Mouse (Mus musculus) forebrain, embryonic 10.5 days (tissue): ENCODE results near the gene Dnase1l3. TPM values are rescaled to one million over a fixed set of nuclear protein-coding genes. Genes with fewer than 3 reads are reported as not detected.

Experiments
- DNase-seq: peaks from one replicate; pipeline ENCODE4 v3.0.0-alpha.2; 2017; ENCODE audit warnings: low spot score; ENCODE audit errors: extremely low spot score
- H3K27ac ChIP-seq: fragments of 300-500 bp; sonication (generic); 2 replicates; pipeline ENCODE4 v1.5.1; 2016; ENCODE audit warnings: mild to moderate bottlenecking
- H3K27me3 ChIP-seq: fragments of 300-500 bp; sonication (generic); 2 replicates; pipeline ENCODE4 v1.6.1; 2016; ENCODE audit warnings: mild to moderate bottlenecking; ENCODE audit not compliant: poor library complexity, severe bottlenecking
- H3K36me3 ChIP-seq: fragments of 300-500 bp; sonication (generic); replicated peaks from 2 replicates; pipeline ENCODE4 v1.6.1; 2016; ENCODE audit warnings: mild to moderate bottlenecking, moderate library complexity
- H3K4me1 ChIP-seq: fragments of 300-500 bp; sonication (generic); 2 replicates; pipeline ENCODE4 v1.6.1; 2016
- H3K4me3 ChIP-seq: fragments of 300-500 bp; sonication (generic); 2 replicates; pipeline ENCODE4 v1.5.1; 2016; ENCODE audit warnings: mild to moderate bottlenecking, moderate library complexity
- H3K9me3 ChIP-seq: fragments of 300-500 bp; sonication (generic); 2 replicates; pipeline ENCODE4 v1.6.1; 2016; ENCODE audit warnings: mild to moderate bottlenecking, moderate library complexity
- WGBS: fragments of 180-500 bp; shearing (Covaris S2); methylation state at CpG from one replicate; pipeline ENCODE4 v1.1.7; 2016; 5-methylcytosine and 5-hydroxymethylcytosine counted together
- polyA plus RNA-seq: library from polyadenylated mRNA; unstranded; fragments of >200 nt; fragmentation: Nextera tagmentation; extraction: Ambion mirVana; gene quantifications from 2 replicates; pipeline ENCODE4 v1.2.1, GENCODE M21; 2016

Gene Dnase1l3
- polyA plus RNA-seq, 1 experiment from 2014 or later, result not detected

DNA sequence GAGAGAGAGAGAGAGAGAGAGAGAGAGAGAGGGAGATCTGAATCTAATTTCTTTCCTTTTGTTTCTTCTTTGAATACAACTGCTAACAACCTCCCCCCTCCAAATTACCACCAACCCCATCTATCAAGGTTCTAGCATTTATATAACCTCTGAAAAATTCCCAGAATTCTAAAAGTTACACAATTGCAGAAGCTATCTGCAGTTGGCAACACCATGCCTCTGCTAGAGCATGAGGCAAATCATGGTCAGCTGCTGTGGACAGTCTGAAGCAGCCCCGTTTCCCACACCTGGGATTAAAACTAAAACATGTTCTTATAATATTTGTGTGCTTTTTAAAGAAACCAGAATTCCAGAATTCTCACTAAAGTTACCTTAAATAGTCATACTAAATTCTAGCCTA is 35.4 kb upstream of the Dnase1l3 start:
- Histone ChIP-seq H3K27ac (no peak overlapping the region), H3K9me3 (no peaks in the 10 kb centered on the region), H3K4me3 (no peak overlapping the region), H3K4me1 (peaks cover 19% of the 10 kb centered on the region), H3K27me3 (no peaks in the 10 kb centered on the region), H3K36me3 (no peaks in the 10 kb centered on the region)
- 85% methylated on average over 1 of the region's 1 CpGs for WGBS
- DNase-seq, result no peak

DNA sequence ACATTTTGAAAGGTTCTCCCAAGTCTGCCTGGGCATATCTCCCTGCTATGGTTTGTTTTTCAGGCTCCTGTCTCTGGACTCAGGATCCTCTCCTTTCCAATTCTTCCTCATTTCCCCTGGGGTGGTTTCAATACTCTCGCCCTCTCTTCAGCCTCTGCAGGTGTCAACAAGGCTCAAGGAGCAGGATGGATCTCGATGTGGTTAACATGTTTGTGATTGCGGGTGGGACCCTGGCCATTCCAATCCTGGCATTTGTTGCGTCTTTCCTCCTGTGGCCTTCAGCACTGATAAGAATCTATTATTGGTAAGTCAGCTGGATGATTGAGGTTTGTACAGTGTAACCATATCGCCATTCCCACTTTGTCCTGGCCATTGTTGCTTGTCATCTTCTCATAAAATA is 33.7 kb upstream of the Dnase1l3 start:
- Histone ChIP-seq H3K27me3 (no peaks in the 10 kb centered on the region), H3K4me1 (peaks cover 25% of the 10 kb centered on the region), H3K36me3 (no peaks in the 10 kb centered on the region), H3K9me3 (no peaks in the 10 kb centered on the region), H3K4me3 (no peak overlapping the region), H3K27ac (no peak overlapping the region)
- no peak for DNase-seq
- 91% methylated on average over 5 of the region's 5 CpGs for WGBS

DNA sequence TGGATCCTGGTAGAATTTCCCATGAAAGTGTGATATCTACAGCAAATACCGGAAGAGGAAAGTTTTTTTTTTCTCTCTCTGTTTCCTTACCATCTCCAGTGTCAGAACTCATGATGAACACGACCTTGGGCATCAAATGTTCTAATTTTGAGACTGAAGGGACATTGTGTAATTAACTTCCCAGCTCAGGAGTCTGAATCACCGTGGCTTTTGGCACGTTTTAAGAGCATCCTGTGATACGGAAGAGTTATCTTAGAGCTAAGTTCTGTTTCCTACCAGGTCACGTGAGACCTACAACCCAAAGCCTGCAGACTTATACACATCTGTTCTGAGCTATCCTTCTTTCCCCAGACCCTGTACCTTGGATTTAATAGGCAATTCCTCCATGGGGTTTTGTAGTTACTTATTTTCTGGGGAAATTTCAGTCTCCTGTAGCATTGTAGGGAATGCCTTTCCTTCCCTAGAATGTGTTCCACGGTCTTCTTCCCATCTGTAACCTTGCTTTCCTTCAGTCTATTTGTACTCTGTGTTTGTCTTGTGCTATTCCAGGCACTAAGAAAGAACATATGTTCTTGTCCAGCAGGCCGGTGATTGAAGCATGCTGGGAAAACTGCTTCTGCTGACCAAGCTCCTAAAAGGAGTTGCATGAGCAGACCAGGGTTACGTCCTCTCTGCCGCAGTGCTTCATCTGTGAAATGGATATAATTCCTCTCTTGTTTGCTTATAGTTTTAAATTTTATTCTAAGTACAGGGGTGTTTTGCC is 32.6 kb upstream of the Dnase1l3 start:
- H3K36me3 ChIP-seq, result no peaks in the 10 kb centered on the region
- DNase-seq, result no peak
- H3K4me1 ChIP-seq, result peaks cover 18% of the 10 kb centered on the region
- H3K4me3 ChIP-seq, result no peak overlapping the region
- no peak overlapping the region for H3K27ac ChIP-seq
- H3K9me3 ChIP-seq, result no peaks in the 10 kb centered on the region
- H3K27me3 ChIP-seq, result no peaks in the 10 kb centered on the region
- WGBS, result 89% methylated on average over 10 of the region's 10 CpGs

DNA sequence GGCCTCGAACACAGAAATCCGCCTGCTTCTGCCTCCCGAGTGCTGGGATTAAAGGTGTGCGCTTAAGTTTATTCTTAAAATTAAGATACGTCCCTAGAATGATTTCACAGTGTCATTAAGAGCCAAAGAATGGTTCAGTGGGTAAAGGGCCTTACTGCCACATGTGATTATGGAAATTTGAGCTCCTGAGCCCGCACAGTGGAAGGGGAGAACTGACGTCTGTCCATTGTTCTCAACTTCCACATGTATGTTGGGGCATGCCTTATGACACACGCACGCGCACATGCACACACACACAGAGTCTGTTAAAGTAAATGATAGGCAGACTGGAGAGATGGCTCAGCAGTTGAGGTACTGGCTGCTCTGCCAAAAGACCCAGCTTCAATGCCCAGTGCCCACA is 30.6 kb upstream of the Dnase1l3 start:
- Histone ChIP-seq H3K4me3 (no peak overlapping the region), H3K9me3 (no peaks in the 10 kb centered on the region), H3K36me3 (no peaks in the 10 kb centered on the region), H3K27ac (no peak overlapping the region), H3K4me1 (peaks cover 6% of the 10 kb centered on the region; the same call in 1 of the 2 replicates), H3K27me3 (no peaks in the 10 kb centered on the region)
- no peak for DNase-seq
- 93% methylated on average over 10 of the region's 10 CpGs for WGBS

DNA sequence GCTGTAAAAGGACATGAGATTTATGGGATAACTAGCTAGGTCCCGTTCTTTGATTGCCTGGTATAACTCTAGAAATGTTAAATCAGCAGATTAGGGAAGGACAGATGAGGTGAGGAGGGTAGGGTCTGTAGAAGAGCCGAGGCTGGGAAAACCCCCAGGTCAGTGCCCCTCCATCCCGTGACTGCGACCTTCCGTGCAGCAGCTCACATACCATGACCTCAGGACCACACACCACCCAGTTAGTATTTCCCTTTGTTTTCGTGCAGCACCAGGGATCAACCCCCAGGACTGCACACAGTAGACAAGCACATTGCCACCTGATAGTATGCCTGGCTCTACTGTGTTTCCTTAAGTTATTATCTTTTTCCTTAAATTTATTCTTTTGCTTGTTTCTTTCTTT is 30.1 kb upstream of the Dnase1l3 start:
- no peaks in the 10 kb centered on the region for H3K27me3 ChIP-seq
- peaks cover 6% of the 10 kb centered on the region; the same call in 1 of the 2 replicates for H3K4me1 ChIP-seq
- 62% methylated on average over 6 of the region's 6 CpGs for WGBS

DNA sequence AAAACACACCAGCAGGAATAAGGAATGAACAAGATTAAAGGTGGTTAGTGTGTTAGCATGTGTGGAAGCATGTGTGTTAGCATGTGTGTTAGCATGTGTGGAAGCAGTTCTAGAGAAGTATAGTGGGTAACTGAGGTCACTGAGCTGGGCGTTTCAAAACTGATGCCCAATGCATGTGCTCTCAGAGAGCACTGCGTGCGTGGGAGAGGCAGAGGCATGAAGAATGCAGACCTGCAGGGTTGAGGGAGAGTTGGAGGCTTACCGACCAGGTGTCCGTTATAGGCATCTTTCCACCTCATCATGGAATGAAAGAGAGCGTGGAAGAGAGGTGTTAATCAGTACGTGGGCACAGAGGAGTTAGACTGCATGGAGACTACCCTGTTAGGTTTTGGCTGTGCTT is 26.2 kb upstream of the Dnase1l3 start:
- Histone ChIP-seq H3K27ac (no peak overlapping the region), H3K4me3 (no peak overlapping the region), H3K4me1 (peaks cover 6% of the 10 kb centered on the region; the same call in 1 of the 2 replicates), H3K9me3 (no peaks in the 10 kb centered on the region), H3K27me3 (no peaks in the 10 kb centered on the region), H3K36me3 (no peaks in the 10 kb centered on the region)
- WGBS, result 87% methylated on average over 7 of the region's 7 CpGs
- DNase-seq, result no peak

More for the DNA sequence above, 30.1 kb upstream of the Dnase1l3 start:
- DNase-seq, result no peak
- H3K9me3 ChIP-seq, result no peaks in the 10 kb centered on the region
- no peak overlapping the region for H3K4me3 ChIP-seq
- no peaks in the 10 kb centered on the region for H3K36me3 ChIP-seq
- H3K27ac ChIP-seq, result no peak overlapping the region

DNA sequence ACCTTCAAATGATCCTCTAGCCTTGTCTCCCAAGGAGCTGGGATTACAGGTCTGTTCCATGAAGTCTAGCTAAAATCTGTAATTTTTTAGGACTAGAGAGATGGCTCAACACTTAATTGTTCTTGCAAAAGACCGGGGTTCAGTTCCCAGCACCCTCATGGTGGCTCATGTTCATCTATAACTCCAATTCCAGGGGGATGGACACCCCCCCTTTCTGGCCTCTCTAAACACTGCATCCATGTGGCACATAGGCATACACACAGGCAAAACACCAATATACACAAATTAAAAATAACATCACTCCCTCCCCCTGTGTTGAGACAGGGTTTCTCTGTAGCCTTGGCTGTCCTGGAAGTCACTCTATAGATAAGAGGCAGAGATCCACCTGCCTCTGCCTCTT is 25.6 kb upstream of the Dnase1l3 start:
- Histone ChIP-seq H3K36me3 (no peaks in the 10 kb centered on the region), H3K27ac (no peak overlapping the region), H3K27me3 (no peaks in the 10 kb centered on the region), H3K9me3 (no peaks in the 10 kb centered on the region), H3K4me3 (no peak overlapping the region), H3K4me1 (peaks cover 6% of the 10 kb centered on the region; the same call in 1 of the 2 replicates)
- no peak for DNase-seq
- WGBS, result 93% methylated on average over 1 of the region's 1 CpGs

DNA sequence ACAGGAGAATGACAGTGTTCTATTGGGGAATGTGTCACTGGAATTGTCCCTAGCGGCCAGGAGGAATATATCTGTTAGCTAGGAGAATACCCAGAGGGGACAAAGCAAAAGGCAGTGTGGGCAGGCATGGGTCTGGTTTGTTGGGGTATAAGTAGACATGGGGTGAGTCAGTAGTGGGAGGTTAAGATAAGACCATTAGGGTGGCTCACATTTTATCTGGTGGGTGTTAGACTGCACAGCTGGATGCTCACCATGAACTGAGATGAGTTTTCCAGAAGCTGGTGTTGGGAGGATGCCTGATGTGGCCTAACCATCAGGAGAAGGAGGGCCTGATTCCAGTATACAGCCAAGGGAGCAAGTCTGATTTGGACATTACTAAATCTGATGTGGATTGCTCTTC is 22.6 kb upstream of the Dnase1l3 start:
- Histone ChIP-seq H3K36me3 (no peaks in the 10 kb centered on the region), H3K4me3 (no peak overlapping the region), H3K27ac (no peak overlapping the region), H3K27me3 (no peaks in the 10 kb centered on the region), H3K9me3 (no peaks in the 10 kb centered on the region), H3K4me1 (no peaks in the 10 kb centered on the region; the same call in 1 of the 2 replicates)
- DNase-seq, result no peak
- WGBS, result 79% methylated on average over 1 of the region's 1 CpGs

DNA sequence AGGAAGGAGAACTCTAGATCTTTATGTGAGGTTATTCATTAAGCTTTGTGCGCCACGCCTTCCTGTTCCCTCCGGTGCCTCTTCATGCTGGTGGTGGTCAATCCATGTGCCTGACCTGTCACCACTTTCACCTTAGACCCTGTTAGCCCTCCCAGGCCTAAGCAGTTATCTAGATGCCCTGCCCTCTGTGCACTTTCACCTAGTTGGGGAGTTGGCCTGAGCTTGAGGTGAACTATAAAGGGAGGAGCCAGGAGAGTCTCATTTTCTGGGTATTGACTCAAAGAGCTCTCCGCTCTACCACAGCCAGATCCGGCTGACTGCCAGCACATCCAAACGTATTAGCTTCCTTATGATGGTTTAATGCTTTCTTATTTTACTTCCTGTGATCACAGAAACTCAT is 21.9 kb upstream of the Dnase1l3 start:
- H3K27me3 ChIP-seq, result no peaks in the 10 kb centered on the region
- H3K27ac ChIP-seq, result no peak overlapping the region
- no peak for DNase-seq
- 94% methylated on average over 6 of the region's 6 CpGs for WGBS
- no peaks in the 10 kb centered on the region for H3K9me3 ChIP-seq
- no peak overlapping the region for H3K4me3 ChIP-seq
- H3K36me3 ChIP-seq, result no peaks in the 10 kb centered on the region
- no peaks in the 10 kb centered on the region; the same call in 1 of the 2 replicates for H3K4me1 ChIP-seq

DNA sequence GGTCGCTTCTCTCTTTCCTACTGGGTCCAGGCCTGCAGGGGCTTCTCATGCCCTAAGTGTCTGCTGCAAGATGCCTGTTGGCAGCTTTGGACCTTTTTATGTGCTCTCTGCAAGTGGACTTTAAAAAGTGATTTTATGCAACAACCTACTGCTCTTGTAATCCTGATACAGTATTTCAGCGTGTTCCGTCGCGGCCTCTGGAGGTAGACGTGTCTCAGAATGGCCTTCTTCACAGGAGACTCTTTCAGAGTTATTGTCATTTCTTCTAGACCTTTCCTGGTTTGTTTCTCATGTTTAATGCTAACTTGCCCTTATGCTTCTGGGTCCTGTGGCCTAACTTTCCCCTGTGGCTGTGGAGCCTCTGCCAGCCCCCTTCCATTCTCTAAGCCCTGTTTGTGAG is 21.4 kb upstream of the Dnase1l3 start:
- H3K27ac ChIP-seq, result no peak overlapping the region
- no peaks in the 10 kb centered on the region for H3K27me3 ChIP-seq
- H3K4me3 ChIP-seq, result no peak overlapping the region
- H3K9me3 ChIP-seq, result no peaks in the 10 kb centered on the region
- H3K36me3 ChIP-seq, result no peaks in the 10 kb centered on the region
- WGBS, result 92% methylated on average over 6 of the region's 6 CpGs
- H3K4me1 ChIP-seq, result no peaks in the 10 kb centered on the region; the same call in 1 of the 2 replicates
- DNase-seq, result no peak

DNA sequence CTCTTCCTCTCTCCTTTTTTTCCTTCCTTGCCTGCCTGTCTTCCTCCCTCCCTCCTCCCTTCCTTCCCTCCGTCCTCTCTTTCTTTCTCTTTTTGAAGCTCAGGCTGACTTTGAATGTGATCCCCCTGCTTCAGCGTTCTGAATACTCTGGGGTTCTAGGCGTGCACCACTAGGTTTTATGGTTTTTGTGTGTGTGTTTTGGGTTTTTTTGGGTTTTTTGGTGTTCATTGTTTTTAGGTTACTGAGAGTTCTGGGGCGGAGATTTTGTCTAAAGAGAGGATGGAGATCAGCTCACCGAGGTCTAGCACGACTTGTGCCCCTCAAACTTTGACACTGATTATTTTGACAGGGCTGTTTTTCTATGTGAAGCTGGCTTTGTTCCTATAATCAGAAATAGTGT is 17.6 kb upstream of the Dnase1l3 start:
- Histone ChIP-seq H3K36me3 (no peaks in the 10 kb centered on the region), H3K4me1 (no peaks in the 10 kb centered on the region; the same call in 1 of the 2 replicates), H3K27me3 (no peaks in the 10 kb centered on the region), H3K4me3 (no peak overlapping the region), H3K9me3 (no peaks in the 10 kb centered on the region), H3K27ac (no peak overlapping the region)
- 82% methylated on average over 6 of the region's 6 CpGs for WGBS
- DNase-seq, result no peak

DNA sequence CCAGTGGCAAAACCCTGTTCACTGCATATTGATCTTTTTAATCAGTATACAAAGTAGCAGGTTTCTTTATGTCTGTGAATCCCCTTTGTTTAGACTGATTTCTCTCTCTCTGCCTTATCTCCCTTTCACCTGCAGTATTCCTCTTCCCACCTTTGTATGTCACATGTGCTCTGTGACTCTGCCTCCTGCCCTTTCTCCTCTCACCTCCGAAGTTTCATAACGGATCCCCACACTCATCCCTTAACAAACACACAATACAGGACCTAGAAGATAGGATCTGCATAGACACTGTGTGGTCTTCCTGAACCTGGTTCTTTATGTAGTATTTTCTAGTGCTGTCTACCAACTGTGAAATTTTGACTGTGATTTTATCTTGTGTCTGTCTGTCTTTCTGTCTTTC is 16.9 kb upstream of the Dnase1l3 start:
- WGBS, result 92% methylated on average over 2 of the region's 2 CpGs
- H3K4me1 ChIP-seq, result no peaks in the 10 kb centered on the region; the same call in 1 of the 2 replicates
- H3K27ac ChIP-seq, result no peak overlapping the region
- H3K27me3 ChIP-seq, result no peaks in the 10 kb centered on the region
- no peaks in the 10 kb centered on the region for H3K36me3 ChIP-seq
- no peaks in the 10 kb centered on the region for H3K9me3 ChIP-seq
- no peak for DNase-seq
- no peak overlapping the region for H3K4me3 ChIP-seq

DNA sequence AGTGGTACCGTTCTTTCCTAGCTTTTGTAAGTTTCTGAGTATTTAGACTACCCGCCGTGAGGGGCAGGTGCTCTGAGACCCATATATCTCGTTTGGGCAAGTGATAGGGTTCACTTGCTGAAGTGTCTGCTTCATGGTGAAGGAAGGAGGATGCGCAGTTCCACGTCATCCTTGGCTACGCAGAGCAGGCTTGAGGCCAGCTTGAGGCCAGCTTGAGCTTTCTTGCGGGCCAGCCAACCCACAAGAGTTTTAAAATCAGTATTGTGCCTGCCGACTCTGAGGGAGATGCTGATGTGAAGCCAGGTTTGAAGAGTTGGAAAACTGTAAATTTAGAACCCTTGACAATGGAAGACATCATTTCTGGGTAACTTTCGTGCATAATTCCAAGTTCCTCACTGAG is 13.6 kb upstream of the Dnase1l3 start:
- WGBS, result 86% methylated on average over 10 of the region's 10 CpGs
- H3K9me3 ChIP-seq, result no peaks in the 10 kb centered on the region

More for the DNA sequence above, 13.6 kb upstream of the Dnase1l3 start:
- H3K27me3 ChIP-seq, result peaks cover 11% of the 10 kb centered on the region
- no peak overlapping the region for H3K27ac ChIP-seq
- H3K4me1 ChIP-seq, result peaks cover 14% of the 10 kb centered on the region
- H3K4me3 ChIP-seq, result no peak overlapping the region
- DNase-seq, result no peak
- no peaks in the 10 kb centered on the region for H3K36me3 ChIP-seq
